Mouse (Mus musculus): ENCODE measurements around the gene Enkd1. TPM values are rescaled to one million over a fixed set of nuclear protein-coding genes. Genes with fewer than 3 reads are reported as not detected.

Enkd1 gene
- total RNA-seq (2021), result 1 to 10 TPM; 4.4 to 5.1 TPM
- long read RNA-seq, experiment 1, partial matches to known transcripts, result 0 of 3 reads
- long read RNA-seq, experiment 1, other reads (novel, unspliced or antisense), result 1 of 3 reads
- long read RNA-seq, experiment 2, partial matches to known transcripts, result 0 of 1 reads
- long read RNA-seq, experiment 2, other reads (novel, unspliced or antisense), result 0 of 1 reads

DNA sequence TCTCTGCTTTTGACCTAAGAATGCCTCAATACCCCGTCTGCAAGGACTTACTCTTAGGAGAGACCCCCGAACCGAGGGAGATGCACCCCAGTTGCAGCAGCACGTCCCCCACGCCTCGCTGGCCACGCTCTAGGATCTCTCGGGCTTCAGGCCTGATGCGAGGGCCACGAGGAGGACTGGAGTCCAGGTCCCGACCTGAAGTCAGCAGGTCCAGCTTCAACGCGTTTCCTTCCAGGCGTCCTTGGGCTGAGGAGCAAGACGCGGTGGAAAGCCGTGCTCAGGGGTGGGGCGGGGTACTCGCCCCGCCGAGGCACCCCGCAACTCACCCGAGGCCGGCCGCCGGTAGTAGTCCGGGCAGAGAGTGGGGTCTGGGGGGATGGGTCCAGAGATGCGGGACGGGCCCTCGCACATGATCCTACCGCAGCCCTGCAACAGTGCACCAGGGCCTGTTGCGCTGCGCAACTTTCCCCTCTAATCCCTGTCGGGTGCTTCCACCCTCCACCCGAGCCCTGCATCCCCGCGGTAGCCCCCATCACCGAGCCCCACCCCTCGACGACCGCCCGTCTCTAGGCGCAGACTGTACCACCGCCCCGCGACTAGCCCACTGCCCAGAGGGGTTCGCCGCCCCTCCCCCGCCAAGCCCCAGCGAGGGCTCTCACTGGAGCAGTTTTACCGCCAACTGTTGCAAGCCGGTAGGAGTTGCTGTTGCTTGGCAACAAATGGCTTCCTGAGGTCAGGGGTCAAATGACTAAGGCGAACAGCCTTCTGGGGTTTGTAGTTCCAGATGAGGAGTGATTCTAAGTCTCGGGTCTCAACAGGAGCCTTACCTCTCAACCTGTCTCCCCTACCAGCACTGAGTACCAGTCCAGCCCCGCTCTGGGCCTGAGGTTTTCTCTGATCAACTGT is at the start of gene Enkd1, which contains the start of gene 4933405L10Rik:
Gene Enkd1 (minus strand): TSS at position 713 of the 906 bp plus-strand sequence.
Gene 4933405L10Rik (plus strand): TSS at position 158 of the 906 bp plus-strand sequence.
- DNase-seq (ENCODE audit: low spot score in 2 of 2), result peak; percentile 48 to 81

DNA sequence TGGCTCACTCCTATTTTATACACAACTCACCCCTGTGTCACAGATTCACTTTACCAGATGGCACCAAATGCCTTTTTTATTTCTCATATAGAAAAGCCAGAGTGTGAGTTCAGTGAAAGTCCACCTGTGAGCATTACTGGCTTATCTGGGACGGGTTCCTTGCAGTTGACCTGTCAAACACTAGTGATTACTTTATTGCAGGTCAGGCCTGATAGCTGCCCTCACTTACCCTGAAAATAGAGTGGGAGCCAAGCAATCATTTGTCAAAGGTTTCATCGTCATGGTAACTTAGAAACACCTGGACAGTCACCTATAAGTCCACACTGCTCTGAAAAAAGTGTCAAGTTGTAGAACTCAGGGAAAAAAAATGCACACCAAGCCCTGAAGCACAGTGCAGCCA is 46.7 kb upstream of the Enkd1 start:
- no peak for DNase-seq (ENCODE audit: low spot score in 2 of 2)

DNA sequence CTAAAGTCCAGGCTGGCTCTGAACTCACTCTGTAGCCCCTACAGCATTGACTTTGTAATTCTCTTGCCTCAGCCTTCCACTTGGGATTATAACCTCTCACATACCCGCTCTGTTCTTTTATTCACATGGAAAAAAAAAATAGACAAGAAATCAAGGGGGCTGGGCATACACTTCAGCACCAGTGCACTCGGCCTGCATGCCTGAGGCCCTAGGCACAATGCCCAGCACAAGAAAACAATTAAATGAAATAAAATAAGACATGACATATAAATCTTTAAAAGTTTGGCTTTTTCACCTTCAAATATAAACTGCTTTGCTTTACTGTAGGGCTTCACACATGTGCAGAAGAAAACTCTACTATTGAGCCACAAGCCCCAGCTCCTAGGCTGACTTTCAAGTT is 45.9 kb upstream of the Enkd1 start:
- DNase-seq (ENCODE audit: low spot score in 2 of 2), result no peak

DNA sequence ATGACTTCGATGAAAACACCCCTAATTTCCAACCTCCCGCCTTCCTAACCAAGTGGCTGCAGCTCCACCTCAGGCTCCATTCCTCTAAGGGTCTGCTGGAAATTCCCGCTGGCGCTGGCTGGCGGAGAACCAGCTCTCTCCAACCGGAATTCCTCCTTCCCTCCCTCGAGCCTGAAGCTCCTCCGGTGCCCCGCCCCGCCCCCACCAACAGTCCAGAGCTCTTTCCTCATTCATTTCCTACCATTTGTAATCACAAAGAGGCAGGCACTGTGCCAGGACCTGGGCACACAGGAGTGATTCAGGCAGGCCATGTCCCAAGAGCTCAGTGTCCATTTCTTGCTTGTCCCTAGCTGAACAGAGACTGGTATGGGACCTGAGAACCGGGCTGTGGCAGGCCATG is 42.6 kb upstream of the Enkd1 start:
- peak; percentile 26 to 49 for DNase-seq (ENCODE audit: low spot score in 2 of 2)

DNA sequence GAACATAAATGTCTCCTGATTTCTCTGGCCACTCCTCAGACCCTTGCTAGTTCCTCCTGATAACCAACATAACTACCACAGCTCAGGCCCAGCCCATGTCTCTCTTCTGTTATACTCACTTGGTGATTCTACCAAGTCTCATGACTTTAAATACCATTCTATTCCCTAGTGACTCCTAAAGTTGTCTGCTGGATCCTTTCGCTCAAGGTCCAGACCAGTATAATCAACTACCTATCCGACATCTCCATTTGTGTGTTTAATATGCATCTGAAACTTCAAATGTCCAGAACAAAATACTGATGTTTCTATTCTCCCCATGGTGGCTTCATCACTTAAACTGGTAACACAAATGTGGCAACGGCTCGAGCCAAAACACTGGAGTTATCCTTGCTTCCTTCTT is 35.3 kb upstream of the Enkd1 start:
- DNase-seq (ENCODE audit: low spot score in 2 of 2), result no peak

DNA sequence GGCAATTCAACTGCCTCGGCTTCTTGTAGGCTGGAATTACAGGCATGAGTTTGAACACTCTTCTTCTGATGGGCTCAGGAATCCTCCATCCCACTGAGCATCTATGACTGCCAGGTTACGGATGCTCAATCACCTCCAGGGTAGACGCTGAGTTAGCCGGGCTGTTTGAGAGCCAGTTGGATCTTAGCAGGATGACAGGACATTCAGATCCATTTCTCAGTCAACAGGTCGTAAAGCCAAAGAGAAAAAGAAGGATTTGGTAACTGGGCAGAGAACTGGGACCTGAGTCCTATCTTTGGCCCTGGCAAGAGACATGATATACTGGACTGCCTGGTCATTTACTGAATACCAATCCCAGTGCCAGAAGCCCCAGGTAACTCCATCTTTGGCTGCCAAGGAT is 31.2 kb upstream of the Enkd1 start:
- no peak for DNase-seq (ENCODE audit: low spot score in 2 of 2)

DNA sequence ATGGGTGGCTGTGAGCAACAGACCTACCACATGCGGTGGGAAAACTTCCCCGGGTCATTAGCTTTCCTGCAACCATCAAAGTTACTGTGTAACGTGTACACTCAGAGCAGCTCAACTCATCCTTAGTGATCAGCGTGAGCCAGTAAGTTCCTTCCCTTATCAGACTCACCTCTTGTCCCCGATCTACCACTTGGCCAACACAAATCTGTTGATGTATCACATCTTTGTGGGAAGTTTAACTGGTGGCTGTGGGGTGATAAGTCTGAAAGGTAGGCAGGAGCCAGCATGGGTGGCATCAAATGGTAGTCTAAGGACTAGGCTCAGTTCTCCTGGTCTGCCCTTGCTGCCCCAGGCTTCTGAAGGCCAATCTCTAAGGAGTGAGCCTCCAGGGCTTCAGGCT is 24.2 kb upstream of the Enkd1 start:
- no peak for DNase-seq (ENCODE audit: low spot score in 2 of 2)

DNA sequence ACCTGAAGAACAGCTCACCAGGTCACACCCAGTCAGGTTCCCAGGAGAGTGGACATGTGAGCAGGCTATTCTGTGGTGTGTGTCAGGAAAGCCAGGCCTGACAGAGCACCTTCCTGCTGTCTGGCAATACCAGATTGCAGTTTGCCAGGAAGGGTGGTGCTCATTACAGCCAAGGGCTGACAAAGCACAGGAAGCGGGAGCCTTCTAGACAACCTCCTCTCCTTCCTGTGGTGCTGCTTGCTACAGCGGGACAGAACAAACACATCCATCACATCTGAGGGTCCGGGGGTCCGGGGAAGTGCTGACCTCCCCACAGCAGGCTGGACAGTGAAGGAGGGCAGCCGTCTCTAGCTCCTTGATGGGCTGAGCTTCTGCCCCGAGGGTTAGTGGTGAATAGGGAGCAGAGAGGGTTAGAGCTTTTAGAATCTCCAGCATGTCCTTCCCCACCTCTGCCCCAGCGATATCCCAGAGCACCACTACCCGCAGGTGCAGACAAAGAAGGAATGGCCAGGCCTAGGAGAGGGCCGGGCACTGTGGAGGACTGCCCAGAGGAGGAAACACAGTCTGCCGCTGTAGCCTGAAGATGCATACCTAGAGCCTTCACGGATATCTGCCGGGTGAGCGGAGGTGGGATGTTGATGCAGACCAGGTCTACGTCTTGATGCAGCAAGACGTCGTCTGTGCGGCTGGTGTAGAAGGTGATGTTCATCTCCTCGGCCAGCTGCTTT is 19.6 kb upstream of the Enkd1 start:
- DNase-seq (ENCODE audit: low spot score in 2 of 2), result no peak

DNA sequence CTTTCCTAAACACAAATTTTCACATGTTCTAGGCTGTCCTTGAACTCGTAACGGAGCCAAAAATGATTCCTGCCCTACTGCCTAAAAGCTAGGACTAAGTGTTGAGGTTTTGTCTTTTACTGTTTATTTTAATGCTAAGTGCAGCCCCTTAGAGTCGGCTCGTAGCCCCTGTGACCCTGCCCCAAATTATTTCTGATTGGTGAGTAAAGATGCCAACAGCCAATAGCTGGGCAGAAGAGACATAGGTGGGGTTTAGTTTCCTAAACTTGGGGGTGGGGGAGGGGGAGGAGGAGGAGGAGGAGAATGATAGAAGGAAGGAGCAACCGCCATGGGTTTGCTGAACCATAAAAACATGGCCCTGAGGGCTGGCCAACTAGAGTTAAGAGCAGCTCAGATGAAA is 17.7 kb upstream of the Enkd1 start:
- DNase-seq (ENCODE audit: low spot score in 2 of 2), result no peak

DNA sequence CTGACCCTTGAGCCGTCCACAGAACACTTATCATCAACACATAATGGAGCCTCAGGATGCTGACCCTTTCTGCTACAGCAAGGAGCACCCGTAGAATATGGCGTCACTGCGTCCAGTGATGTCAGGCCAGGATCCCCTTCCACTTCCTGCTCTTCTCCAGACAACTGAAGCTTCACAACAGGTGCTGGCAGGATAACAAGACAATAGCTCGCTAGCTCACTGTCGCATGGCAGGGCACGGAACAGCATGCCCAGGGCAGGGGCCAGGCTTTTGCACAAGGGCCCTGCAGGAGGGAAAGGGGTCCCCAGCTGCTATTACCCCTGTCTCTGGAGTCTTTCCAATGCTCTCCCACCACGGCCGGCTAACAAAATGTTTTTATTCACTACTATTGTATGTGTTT is 14.9 kb upstream of the Enkd1 start:
- no peak for DNase-seq (ENCODE audit: low spot score in 2 of 2)

DNA sequence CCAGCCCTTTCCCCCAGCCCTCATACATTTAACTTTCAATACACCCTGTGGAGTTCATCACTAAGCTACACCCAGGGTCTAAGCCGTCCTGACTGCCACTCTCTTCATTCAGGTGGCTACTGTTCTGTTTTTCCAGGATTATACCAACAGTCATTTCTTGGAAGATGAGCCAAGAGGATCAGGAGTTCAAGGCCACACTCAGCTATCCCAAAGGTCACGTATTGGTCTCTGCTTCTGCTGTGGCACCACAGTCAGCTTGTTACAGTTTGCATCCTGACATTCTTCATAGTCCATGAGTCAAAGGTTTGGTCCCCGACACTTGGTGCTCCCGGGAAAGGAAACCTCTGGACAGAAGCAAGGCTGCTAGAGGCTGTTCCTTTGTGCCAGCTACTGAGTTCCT is 11.6 kb upstream of the Enkd1 start:
- no peak for DNase-seq (ENCODE audit: low spot score in 2 of 2)

DNA sequence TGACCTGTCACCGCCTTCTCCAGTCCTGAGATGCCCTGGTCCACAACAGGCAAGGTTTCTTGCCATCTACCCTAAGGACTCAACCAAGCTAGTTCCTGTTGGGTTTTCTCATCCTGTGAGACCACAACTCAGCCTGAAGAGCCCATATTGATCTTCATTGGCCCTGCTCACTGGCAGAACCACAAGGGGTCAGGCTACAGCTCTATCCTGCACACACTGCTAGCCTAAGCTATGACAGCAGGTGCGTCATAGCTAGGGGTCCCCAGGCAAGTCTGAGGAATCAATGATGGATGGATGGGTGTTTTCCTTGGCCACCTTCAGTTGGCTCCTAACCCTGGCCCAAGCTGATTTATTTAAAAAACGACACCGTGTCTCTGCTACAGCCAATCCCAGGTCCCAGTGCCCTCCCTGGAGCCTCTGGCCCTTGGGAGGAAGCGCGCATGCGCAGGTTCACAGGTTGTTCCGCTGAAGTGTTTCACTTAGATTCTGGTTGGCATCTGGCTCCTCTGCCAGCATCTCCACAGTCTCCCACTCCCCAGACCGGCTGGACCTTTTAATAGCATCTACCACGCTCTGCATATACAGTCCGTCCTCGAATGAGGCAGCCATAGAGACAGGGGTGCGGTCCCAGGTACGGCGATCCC is 8.4 kb upstream of the Enkd1 start:
- DNase-seq (ENCODE audit: low spot score in 2 of 2), result no peak

DNA sequence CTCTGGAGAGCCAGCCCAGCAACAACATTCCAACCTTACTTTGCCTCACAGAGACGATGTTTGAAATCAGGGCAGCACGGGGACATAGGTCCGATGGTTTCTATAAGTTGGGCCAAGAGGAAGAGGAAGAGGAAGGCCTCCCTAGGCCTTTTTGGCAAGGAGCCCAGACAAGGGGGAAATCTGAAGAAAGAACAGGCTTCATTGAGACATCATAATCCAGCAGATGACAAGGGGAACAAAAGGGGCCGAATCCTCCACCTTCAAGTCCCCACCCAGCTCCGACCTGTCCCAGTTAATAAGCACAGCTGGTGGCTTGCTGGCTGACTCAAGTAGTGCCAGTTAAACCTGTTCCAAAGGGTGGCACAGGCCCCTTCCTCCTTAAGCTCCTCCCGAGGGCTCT is 7.0 kb upstream of the Enkd1 start:
- no peak for DNase-seq (ENCODE audit: low spot score in 2 of 2)

DNA sequence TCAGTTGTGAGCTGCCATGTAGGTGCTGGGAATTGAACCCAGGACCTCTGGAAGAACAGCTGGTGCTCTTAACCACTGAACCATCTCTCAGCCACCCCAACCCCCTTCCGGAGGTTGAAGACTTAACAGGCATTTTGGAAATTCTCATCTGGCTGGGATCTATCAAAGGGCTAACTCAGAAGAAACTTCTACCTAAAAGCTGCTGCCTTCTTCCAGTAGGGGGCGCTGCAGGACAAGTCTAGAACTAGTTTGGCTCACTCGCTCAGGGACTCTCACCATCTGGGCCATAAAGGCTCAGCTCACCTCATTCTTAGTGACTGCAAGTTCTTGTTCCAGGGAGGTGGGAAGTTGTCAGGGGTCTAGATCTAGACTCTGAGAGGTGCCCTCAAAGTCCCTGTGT is 6.1 kb upstream of the Enkd1 start:
- DNase-seq (ENCODE audit: low spot score in 2 of 2), result peak; percentile 80 to 88

DNA sequence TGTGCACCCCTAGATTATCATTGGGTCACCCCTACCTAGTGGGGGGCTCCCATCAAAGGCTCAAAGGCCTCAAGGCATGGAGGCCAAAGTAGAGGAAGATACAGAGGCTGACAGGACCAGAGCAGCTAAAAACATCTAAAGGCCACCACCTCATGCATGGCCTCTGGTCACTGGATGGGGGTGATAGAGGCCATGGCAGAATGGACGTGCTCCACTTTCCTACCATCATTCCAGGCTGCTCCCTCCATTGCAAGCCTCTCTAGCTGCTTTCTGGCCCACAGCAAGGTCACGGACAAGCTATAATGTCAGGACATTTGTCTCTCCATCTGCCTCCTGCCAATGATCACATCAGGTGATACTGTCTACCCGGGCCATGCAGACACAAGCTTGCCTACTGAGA is 4.3 kb upstream of the Enkd1 start:
- no peak for DNase-seq (ENCODE audit: low spot score in 2 of 2)

DNA sequence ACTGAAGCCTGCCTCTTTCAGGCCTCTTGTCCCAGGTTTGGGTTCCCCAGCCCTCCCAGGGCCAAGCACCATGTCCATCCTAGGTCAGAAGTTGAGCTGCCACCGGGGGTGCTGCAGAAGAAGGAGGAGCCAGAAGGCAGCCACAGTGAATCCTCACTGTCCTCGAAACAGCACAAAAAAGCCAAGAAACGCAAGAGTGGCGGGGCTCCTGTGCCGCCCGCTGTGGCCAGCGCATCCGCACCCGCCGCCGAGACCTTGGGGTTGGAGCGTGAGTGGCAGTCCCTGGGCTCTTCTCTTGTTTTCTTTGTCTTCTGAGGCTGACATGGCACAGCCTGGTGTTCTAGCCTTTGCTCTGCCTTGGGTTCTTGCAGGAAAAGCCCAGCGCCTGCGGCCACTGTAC is 1.3 kb upstream of the Enkd1 start:
- no peak for DNase-seq (ENCODE audit: low spot score in 2 of 2)

DNA sequence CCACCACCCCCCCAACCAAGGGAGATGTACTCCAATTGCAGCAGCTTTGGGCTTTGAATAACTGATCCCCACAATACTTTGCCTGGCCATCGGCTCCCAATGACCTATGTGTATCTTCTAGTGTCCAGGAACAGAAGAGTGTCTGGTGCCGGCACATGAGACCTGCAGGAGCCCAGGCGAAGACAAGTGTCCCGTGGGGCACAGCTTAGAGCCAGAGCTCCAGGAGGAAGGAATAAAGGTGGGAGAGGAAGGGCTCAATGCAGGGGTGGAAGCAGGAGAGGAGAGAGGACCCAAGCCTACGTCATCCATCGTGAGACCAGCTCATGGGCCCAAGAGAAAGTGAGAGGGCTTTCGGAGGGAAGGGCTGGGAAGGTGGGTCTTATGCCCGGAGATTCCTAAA is 665 bp upstream of the Enkd1 start:
- DNase-seq (ENCODE audit: low spot score in 2 of 2), result no peak

DNA sequence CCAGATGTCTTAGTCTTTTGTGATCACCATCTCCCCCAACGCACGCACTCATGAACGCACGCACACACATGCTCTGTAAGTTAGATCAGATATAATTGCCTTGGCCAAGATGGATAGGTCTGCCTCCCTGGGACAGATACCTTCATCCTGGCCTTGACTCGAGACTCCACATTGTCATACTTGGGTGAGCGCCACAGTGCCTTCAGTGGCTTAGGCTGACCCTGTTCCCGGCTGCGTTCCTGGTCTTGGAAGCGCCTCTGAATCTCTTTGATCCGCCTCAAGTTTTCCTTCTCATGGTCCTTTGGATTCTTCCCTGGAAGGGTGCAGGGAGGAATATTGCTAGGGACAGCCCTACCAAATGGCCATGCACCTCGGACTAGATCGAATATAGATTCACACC is 1.6 kb downstream of the Enkd1 start:
- no peak for DNase-seq (ENCODE audit: low spot score in 2 of 2)

DNA sequence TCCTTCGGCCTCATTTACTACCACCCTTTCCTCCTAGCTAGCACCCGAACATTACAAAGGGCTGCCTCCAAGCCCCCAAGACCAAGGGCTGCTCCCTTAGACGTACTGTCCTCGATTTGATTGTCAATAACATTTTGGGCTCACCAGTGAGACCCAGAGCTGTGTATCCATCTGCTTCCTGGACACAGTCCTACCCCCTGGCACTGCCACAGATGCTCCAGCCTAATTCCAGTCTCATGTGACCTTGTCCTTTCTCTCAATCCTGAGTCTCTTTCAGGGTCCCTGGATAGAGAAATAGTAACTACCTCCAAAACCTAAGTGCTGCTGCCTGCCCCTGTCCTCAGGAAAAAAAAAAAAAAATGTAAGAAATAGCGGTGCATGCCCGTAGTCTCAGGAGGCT is 3.1 kb downstream of the Enkd1 start:
- no peak for DNase-seq (ENCODE audit: low spot score in 2 of 2)

DNA sequence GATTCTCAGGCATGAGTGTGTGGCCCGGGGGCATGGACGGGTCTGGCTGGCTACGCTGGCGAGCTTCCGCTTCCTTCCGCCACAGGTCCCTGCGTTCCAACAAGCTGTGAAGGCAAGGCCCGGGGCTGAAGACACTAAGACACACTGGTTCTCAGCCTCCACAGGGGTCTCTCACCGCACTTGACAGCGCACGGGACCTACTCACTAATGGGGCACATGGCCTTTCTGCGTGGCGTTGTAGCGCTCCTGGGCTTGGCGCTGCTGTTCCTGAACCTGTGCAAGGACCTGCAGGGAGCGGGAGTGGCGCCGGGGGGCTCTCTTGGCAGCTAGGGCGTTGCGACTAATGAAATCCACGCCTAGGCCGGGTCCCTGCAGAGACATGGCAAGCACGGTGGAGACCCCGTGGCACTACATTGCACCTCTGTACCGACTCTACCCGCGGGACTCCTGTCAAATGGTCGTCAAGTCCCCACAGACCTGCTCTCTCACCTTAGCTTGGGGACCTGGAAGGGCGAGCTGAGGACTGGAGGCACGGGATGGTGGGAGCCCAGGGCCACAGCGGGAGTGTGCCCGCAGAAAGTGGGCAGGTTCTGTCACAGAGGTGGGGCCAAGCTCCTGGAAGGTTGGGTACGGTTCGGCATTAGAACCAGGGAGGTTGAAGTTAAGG is 3.7 kb downstream of the Enkd1 start:
- DNase-seq (ENCODE audit: low spot score in 2 of 2), result no peak

Measured in gastrocnemius, postnatal 4 days (tissue).